Mouse (Mus musculus): Measurements from ENCODE around the gene Mical2. TPM values are rescaled to one million over a fixed set of nuclear protein-coding genes. Genes with fewer than 3 reads are reported as not detected.

Gene Mical2
- total RNA-seq, 2 experiments from 2014 or later = 0.46 to 0.52 TPM

DNA sequence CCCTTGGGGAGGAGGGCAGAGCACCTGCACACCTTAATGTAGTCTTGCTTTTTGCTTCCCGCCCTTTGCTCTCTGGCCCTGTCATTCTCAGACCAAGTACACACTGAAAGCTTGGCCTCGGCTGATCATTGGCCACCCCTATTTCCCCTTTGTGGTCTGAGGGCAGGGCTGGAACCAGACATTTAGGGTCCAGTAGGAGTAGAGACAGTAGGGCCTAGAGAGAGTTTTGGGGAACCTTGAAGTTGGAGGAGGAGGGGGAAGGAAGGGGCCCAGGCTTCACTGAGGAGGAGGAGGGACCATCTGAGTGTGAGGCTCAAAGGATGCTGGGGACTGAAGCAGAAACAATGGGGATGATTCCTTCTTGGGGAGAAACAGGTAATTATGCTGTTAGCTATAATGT, 15.1 kb downstream of the Mical2 start:
- ATAC-seq (replicated peaks; ENCODE audit: poor library complexity) = peak; percentile 91

DNA sequence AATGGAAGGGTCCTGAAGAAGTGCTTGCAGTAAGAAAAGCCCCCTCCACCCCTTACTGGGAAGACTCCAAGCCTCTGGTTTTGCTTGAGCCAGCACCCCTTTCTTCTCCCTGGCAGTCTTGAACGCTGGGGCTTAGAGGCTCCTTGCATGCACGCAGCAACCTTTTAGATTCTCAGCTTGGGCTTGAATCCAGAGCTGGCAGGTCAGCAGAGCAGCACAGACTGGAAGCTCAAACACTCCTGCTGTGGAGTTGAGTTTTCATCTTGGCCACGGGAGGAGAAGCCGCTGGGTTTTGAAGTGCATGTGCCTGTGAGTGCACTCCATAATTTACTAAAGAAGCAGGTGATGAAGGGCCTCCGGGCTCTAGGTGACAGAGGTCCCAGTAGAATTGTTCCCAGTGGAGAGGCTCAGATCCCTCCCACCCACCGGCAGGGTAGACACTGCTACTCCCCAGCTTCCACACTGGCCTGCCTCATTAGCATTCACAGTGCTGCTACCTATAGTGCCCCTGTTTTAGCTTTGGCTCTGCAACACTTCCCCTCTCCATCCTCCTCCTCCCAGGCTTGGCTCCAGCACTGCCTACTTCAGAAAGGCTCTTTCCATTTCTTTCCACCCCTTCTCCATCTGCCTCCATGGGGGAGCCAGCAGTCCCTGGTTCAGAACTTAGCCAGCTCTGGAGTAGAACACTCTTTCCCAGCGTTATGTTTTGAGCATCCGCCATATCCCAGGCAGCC, 15.7 kb downstream of the Mical2 start:
- no peak for ATAC-seq (replicated peaks; ENCODE audit: poor library complexity)

DNA sequence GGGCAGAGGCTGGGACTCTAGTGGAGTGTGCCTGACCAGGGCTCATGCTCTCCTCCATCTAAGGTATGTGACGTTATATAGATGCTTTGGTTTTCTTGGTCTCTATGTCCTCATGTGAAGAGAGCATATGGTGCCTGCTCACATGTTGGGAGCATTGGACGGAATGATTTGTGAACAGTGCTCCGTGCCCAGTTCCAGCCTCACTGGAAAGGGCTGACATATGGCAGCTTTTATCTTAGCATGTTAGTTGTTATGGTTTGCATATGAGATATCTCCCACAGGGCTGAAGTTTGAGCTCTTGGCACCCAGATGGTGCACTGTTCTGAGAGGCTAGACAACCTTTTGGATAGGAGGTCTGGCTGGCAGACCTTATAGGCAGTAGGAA, 16.3 kb downstream of the Mical2 start:
- ATAC-seq (replicated peaks; ENCODE audit: poor library complexity) = no peak

DNA sequence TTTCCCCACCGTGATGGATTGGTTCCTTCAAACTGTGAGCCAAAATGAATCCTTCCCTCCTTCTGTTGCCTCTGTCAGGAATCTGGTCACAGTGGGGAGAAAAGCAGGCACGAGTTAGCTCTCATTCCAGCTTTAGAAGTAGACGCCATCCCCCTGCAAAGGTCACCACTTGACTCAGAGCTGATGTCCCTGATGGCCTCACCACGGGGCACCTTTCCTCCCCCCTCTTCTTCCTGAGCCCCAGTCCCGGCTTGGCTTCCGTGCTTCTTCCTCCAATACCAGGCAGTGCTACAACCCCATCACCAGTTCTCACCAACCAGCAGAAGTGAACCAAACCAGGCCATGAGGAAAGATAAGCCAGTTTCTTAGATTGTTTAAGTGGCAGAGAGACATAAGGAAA, 16.9 kb downstream of the Mical2 start:
- ATAC-seq (replicated peaks; ENCODE audit: poor library complexity) = no peak

DNA sequence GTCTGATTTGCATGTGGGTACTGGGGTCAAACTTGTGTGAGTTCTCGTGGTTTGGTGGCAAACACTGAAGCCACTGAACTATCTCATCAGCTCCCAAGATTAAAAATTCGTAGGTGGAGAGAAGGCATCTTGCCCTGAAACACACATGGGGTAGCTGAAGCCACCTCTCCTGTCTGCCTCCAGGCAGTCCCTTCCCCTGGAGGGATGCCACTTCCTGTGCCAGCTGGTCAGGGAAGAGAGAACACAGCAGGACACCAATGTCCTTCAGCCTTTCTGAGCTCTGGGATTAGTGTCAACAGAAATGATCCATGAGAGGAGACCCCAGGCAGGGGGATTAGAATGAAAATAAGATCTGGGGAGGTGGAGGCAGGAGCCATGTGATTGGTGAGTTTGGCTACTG, 18.4 kb downstream of the Mical2 start:
- no peak for ATAC-seq (replicated peaks; ENCODE audit: poor library complexity)

DNA sequence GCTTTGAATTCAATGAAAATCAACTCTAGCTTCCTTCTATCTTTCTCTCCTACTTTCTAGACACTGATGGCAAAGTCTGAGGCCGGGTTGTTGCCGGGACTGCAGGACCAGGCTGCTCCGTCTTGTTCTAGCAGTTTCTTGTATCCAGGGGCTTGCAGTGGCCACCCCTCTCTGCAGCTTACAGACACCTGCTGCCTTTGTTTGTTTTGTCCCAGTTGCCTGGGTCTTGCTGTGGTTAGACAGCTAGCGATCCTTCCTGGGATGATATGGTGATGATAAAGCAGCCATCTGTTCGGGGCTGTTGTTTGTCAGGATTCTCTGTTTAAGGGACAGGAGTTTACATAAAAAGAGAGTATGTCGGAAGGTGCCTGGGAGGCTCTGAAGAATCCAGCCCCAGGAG, 19.0 kb downstream of the Mical2 start:
- no peak for ATAC-seq (replicated peaks; ENCODE audit: poor library complexity)

DNA sequence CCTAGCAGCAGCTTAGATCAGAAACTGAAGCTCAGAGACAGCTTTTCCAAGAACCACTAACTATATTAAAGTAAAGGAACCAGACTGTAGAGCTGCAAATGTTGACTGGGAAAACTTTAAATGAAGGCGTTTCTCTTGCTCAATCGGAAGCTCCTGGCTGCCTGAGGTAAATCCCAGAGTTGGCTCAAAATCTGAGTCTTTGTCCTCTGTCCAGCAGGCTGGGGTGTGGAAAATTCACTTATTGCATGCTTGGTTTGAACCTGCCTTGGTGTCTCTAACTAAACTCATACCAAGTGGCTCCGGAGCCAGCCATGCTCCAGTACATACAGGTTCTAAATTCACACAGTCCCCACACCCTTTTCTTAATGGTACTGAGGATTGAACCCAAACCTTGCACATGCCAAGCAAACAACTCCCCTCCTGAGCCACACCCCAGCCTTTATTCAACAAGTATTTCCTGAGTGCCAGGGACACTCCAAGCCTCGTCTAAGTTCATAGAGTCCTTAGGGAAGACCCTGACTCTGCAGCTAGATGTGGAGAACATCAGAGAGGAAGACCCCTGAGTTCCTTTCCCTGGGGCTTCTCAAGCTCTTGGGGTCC, 20.3 kb downstream of the Mical2 start:
- no peak for ATAC-seq (replicated peaks; ENCODE audit: poor library complexity)

DNA sequence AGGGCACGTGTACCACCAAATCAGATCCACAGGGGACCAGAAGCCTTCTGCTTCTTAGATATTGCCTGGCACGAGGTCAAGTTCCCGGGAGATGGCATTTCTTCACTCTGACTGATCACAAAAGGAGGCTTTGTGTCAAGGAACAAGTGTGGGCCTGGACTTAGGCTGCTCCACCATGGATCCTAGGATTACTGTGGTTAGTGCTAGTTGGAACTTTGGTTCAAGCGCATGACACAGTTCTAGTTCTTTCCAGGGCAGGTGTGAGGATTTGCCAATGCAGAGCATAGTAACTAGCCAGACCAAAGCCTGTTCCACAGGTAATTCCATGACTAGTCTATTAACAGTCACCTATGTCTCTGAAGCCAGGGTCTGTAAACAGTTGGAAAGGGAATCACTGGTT, 20.8 kb downstream of the Mical2 start:
- no peak for ATAC-seq (replicated peaks; ENCODE audit: poor library complexity)

DNA sequence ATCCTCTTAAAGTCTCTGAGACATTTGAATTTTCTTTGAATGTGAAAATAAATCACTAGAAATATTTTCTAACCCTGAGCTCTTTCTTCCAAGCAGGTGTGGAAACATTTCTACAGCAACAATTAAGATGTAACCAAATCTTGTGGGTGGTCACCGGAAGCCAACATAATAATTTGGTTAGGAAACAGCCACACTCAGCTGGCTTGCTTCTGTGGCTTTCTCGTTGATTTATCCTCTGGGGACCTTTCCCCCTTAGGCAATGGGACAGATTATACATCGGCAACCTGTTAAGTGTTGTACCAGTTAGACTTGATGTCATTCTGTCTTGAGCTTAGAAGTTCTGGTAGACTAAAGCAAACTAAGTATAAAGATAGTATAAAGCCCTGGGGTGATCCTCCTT, 22.2 kb downstream of the Mical2 start:
- ATAC-seq (replicated peaks; ENCODE audit: poor library complexity) = no peak

DNA sequence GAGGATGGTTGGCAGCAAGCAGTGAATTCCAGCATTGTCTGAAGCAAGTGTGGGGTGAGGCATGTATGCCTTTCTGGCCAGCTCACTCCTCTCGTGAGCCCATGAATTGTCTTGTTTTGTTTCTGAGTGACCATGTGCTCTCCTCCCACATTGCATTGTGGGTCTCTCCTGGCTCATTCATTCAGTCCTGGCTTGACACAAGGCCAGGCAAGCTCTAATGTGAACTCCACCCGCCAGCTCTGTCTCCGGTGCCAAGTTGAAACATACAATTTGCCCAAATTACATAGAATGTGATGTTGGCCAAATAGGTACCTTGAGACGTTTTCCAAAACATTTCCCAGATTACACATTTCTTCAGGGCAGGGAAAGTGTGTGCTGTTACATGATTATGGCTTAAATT, 23.8 kb downstream of the Mical2 start:
- ATAC-seq (replicated peaks; ENCODE audit: poor library complexity) = no peak

DNA sequence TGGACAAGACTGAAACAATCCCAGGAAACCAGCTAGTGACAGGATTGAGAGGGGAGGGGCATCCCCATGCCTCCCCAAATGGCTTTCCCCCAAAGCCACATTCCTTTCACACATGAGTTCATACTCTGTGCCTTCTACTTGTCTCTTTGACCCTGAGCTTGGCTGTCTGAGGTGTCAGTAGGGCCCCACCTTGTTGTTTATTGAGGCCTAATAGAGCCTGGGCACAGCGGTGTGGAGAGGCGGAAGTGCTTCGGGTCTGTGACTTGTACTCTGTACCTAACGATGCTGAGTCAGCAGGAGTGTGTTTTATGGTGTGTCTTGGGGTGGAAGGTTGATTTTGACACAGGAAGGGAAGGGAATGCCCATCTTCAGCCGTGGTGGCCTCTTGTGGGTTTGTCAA, 26.4 kb downstream of the Mical2 start:
- ATAC-seq (replicated peaks; ENCODE audit: poor library complexity) = no peak

DNA sequence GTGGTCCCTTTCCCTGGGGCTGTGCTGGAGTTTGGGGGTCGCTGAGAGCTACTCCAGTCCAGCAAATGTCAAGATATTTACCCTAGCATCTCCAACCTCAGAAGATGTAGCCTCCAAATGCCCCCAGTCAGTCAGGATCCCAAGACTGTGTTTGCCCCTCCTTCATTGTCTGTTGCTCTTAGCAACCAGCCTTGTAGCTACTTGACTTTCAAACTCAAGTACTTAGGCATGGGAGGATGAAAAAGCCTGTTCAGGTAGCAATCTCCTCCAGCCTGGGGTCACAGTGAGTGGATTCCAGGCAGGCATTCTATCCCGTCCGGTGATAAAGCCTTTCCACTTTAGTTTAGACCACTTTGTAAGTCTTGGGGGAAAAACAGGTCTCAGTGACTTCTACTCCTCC, 28.6 kb downstream of the Mical2 start:
- ATAC-seq (replicated peaks; ENCODE audit: poor library complexity) = no peak

DNA sequence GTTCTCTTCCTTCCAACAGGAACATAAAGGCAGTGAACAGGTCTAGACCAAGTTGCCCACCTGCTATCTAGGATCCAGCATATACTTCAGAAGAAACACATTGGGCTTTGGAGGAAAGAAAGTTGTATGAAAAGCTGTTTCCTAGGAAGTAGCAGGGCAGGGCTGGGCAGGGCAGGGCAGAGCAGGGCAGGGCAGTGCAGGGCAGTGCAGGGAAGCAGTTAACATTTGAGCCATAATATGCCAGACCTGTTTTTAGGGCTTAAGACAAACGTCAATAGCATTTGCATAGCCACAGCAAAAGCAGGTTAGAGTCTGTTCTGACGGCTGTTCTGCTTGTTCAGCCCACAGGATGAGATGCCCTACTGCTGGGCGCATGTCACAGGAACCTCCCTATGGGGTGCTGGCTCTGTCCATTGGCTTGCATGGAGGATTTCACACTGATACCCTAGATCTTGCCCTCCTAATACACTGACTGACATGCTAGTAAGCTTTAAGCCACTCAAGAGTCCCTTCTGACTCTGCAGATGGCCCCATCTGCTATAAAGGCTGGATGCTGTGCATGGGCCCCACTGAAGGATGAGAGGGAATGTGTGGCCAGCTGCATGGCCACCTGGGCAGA, 29.7 kb downstream of the Mical2 start:
- no peak for ATAC-seq (replicated peaks; ENCODE audit: poor library complexity)

DNA sequence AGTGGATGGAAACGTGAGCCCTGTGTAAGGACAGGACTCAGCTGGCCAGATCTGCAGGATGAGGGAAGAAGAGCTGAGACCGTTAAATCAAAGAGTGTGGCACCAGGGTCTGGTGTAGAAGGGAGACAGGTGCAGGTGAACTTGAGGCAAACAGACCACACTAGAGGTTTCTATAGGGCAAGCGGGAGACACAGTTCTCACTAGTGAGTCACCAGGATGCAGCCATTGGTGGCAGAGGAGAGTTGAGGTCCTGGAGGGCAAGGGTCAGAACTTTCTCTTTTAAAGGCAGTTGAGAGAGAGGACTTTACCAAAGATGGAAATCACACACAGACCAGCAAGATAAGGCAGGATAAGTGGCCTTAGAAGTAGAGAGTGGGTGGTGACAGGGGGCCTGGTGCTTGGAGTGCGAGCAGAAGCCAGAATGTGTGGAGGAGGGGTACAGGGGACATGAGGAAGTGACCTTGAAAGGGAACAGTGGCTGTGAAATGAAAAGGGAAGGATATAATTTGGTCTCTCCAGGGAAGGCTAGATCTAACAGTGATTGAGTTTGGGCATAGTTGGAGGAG, 32.8 kb downstream of the Mical2 start:
- 0 out of 2 replicates have a peak, but pooled peaks have one; percentile 14 for ATAC-seq (replicated peaks; ENCODE audit: poor library complexity)

DNA sequence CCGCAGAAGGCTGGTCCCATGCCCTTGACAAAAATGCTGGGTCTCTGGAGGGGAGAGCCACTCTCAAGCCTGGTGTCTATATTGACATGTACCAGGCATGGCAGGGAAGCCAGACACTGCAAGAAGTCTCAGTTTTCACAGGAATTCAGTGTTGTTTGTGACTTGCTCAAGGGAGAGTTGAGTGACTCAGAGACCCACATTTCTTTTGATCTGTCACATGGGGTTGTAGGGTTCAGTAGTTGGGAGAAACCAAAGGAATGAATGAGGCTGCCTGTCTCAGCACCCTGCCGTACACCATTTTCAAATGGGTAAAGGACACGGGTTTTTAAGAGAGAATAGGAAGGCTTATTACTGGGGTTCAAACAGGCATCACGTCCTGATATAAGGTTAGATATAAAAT, 33.6 kb downstream of the Mical2 start:
- no peak for ATAC-seq (replicated peaks; ENCODE audit: poor library complexity)

DNA sequence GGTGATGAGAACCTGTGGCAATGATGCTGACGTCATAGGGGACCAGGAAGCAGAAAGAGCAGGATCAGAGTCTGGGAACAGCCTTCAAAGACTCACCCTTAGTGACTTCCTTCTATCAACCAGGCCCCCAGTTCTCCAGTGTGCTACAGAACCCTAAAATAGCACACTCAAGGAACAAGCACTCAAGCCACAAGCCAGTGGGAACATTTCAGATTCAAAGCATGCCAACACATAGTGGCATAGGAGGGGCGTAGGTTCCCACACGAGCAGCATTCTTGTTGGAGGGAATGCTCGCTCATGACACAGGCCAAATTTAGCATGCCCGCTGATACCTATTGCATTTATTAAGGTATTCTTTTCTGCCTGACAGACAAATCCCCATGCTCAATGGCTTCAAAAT, 35.5 kb downstream of the Mical2 start:
- no peak for ATAC-seq (replicated peaks; ENCODE audit: poor library complexity)

DNA sequence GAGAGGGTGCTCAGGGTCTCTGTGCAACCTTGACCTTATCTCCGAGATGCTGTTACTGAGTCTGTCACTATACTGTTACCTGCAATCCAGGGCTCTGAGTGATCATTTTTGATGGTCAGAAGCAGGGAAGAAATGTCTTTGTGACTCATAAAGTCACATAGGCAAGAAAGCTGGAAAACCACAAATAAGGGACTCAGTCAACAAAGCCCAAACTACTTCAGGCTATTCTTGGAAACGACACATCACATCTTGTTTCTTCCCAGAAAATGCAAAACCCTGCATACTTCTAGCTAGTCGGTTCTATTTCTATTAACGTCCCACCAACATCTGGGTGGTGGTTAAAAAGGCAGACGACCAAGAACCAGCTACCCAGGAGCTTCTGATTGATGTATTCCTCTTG, 41.6 kb downstream of the Mical2 start:
- no peak for ATAC-seq (replicated peaks; ENCODE audit: poor library complexity)

DNA sequence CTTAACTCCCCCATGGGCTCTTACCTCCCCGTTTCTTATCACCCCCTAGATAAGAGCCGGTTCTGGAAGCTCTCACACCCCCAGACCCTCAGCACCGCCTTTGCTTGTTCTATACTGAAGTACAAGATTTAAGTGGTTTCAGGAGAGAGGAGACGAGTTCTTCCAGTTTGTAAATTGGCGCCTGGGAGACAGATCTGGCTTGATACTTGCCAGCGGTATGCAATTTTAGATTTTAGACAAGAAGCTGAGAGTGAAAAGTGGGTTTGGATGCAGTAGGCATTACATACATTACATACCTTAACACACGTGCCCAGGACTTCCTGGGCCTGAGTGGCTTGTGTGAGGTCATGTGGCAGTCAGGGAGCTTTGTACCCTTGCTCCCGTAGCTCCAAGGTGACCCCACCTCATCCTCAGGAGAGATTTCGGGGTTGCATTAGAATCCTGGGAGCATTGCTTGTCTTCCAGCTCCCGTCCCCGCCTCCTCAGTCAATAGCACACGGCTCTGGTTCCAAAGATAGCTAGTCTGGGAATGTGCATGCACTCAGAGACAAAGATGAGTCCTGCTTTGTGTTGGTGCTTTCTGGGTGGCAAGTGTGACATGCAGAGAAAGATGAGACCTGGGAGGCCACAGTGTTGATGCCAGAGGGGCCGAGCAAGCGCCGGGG, 43.2 kb downstream of the Mical2 start:
- ATAC-seq (replicated peaks; ENCODE audit: poor library complexity) = no peak

DNA sequence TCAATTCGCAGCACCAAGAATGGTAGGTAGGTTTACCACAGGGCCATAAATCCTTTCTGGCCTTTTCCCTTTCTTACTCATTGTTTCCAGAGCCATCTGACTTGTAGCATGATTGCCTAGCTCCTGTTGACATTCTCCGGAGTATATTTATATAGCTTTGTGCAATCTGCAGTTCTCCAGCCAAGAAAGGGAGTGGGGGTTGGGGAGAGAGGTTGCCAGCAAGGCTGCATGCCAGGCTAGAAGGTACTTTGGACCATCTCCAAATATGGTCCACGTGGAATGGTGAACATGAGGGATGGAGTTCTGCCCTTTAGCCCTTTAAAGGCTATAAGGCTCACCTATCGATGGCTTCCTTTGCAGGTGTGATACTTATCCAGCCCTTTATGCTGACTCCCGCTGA, 45.2 kb downstream of the Mical2 start:
- no peak for ATAC-seq (replicated peaks; ENCODE audit: poor library complexity)

DNA sequence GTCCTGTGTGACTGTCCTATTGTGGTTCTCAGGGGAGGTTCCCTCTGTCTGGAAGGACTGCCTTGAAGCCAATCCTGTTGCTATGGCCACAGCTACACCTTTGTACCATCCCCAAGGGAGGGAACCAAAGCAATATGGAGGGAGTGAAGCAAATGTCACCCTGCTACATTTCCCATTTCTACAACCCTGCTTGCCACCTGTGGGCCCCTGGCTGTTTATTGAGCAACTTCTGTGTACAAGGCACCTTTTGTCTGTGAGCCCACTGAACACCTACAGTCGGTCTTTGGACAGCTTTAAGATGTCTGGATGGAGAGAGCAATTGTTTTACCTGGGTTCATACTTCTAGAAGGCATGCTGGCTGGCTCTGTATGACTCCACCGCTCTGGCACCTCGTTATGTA, 46.0 kb downstream of the Mical2 start:
- ATAC-seq (replicated peaks; ENCODE audit: poor library complexity) = no peak

DNA sequence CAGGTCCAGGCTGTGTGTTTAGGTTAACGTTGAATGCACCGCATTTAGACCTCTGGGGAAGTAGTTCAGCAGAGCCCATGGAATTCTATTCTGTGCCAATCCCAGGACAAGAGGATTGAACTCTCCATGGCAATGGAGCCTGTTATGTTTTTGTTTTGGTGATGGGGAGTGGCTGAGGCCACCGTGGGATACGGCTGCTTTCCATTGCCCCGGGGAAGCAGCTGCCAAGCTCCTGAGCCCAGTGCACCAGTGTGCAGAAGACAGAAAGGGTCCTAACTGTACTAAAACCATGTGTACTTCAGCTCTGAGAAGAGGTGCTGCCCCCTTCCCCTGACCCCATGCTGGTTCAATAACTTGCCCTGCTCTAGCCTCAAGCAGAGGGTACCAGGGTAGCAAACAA, 47.0 kb downstream of the Mical2 start:
- ATAC-seq (replicated peaks; ENCODE audit: poor library complexity) = no peak

DNA sequence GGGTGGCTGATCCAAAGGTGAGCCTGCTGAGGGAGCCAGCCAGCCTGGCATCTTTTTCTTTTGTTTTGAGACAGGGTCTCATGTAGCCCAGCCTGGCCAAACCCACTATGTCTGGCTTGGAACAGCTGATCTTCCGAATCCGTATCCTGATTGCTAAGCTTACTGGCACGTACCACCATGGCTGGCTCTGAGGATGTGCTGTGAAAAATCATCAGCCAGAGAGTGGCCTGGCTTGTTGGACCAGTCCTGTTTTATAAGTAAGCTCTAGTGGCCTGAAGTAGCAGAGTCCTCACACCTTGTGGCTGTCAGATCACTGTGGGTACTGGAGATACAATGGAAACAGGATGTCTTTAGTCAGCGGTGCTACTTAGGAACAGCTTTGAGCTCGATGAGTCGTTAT, 47.8 kb downstream of the Mical2 start:
- ATAC-seq (replicated peaks; ENCODE audit: poor library complexity) = no peak

Data from megakaryocyte progenitor cell, adult 5-6 weeks (primary cell).